Mouse (Mus musculus): ENCODE data around the gene Mt2. TPM values are rescaled to one million over a fixed set of nuclear protein-coding genes. Genes with fewer than 3 reads are reported as not detected.
"Not testable (repeated sequence)": the region's sequence is repeated elsewhere in the genome, so short reads cannot be mapped to it uniquely, and the experiment has no call there.

The Mt2 gene
- total and polyA plus RNA-seq, 2 experiments from 2014 or later = 83.0 to 87.5 TPM

- 77% methylated on average over 5 of the region's 5 CpGs for WGBS
- H3K27ac ChIP-seq (ENCODE audit: low read depth) = no peak overlapping the region
- H3K9ac ChIP-seq (replicated peaks; ENCODE audit: low read depth, low read length) = no peak overlapping the region
- H3K9me3 ChIP-seq (replicated peaks; ENCODE audit: control insufficient read depth, low read length) = no peaks in the 10 kb centered on the region
- TF ChIP-seq EP300 (IDR thresholded peaks at IDR 0.05; ENCODE audit: low read depth) (no peak), CTCF (IDR thresholded peaks at IDR 0.05; ENCODE audit: low read depth) (no peak)
- no peak overlapping the region for H3K4me2 ChIP-seq (ENCODE audit: low read depth, low read length)
- DNase-seq (ENCODE audit: low spot score) = no peak
- H3K4me1 ChIP-seq (ENCODE audit: control insufficient read depth, insufficient read depth) = no peaks in the 10 kb centered on the region
- no peaks in the 10 kb centered on the region for H3K36me3 ChIP-seq (replicated peaks; ENCODE audit: control insufficient read depth, insufficient read depth, low read length)
- H3K27me3 ChIP-seq (ENCODE audit: control insufficient read depth, insufficient read depth, low read length) = no peaks in the 10 kb centered on the region
- H3K4me3 ChIP-seq (ENCODE audit: low read depth, low read length) = no peak overlapping the region
- no peak for ATAC-seq (ENCODE audit: insufficient read depth, low read depth)
These were observed 40.4 kb upstream of the Mt2 start for GRCm38 (mm10) chr8:94132096-94132495.

DNA sequence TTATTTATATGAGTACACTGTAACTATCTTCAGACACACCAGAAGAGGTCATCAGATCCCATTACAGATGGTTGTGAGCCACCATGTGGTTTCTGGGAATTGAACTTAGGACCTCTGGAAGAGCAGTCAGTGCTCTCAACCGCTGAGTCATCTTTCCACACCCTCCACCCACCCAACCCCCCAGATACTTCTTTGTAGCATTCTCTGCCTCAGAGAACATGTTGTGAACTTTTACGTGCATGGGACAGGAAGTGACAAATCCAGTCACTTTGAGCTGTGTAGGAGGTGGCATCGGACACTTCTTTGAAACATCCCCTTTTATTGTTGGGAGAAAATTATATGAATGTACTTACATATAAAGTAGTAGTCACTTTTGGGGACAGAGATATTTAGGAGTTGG is 37.9 kb upstream of the Mt2 start:
- DNase-seq (ENCODE audit: low spot score); H3K36me3 ChIP-seq (replicated peaks; ENCODE audit: control insufficient read depth, insufficient read depth, low read length): not testable (repeated sequence)
- 51% methylated on average over 3 of the region's 3 CpGs for WGBS

GRCm38 (mm10) chr8:94135556-94135955 is 36.9 kb upstream of the Mt2 start:
- Histone ChIP-seq H3K36me3 (replicated peaks; ENCODE audit: control insufficient read depth, insufficient read depth, low read length) (no peaks in the 10 kb centered on the region), H3K4me1 (ENCODE audit: control insufficient read depth, insufficient read depth) (no peaks in the 10 kb centered on the region), H3K27ac (ENCODE audit: low read depth) (no peak overlapping the region), H3K4me2 (ENCODE audit: low read depth, low read length) (no peak overlapping the region), H3K9ac (replicated peaks; ENCODE audit: low read depth, low read length) (no peak overlapping the region), H3K9me3 (replicated peaks; ENCODE audit: control insufficient read depth, low read length) (no peaks in the 10 kb centered on the region), H3K4me3 (ENCODE audit: low read depth, low read length) (no peak overlapping the region), H3K27me3 (ENCODE audit: control insufficient read depth, insufficient read depth, low read length) (no peaks in the 10 kb centered on the region)
- 75% methylated on average over 6 of the region's 6 CpGs for WGBS
- ATAC-seq (ENCODE audit: insufficient read depth, low read depth) (no peak), DNase-seq (ENCODE audit: low spot score) (no peak)
- TF ChIP-seq EP300 (IDR thresholded peaks at IDR 0.05; ENCODE audit: low read depth) = no peak
- TF ChIP-seq CTCF (IDR thresholded peaks at IDR 0.05; ENCODE audit: low read depth) = no peak

More for the DNA sequence above, 37.9 kb upstream of the Mt2 start:
- not testable (repeated sequence) for H3K4me3 ChIP-seq (ENCODE audit: low read depth, low read length); ATAC-seq (ENCODE audit: insufficient read depth, low read depth); H3K27me3 ChIP-seq (ENCODE audit: control insufficient read depth, insufficient read depth, low read length); H3K27ac ChIP-seq (ENCODE audit: low read depth); H3K9me3 ChIP-seq (replicated peaks; ENCODE audit: control insufficient read depth, low read length); H3K4me1 ChIP-seq (ENCODE audit: control insufficient read depth, insufficient read depth); H3K9ac ChIP-seq (replicated peaks; ENCODE audit: low read depth, low read length); H3K4me2 ChIP-seq (ENCODE audit: low read depth, low read length)

DNA sequence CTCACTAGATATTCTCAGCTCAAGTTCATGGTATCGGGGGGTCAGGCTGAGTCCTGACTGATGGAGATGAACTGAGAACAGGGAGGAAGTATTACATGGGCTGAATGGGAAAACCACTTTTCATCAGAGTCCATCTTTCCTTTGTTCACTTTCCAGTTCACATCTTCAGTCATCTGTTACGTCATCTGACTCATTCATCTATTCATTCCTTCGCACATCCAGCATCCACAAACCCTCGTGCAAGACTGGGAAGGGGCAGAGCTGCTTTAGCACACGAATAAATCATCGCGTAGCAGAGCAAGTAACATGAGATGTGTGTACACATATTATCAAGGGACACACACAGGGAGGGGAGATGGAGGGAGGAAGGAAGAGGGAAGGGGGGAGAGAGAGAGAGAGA is 36.3 kb upstream of the Mt2 start:
- no peaks in the 10 kb centered on the region for H3K4me1 ChIP-seq (ENCODE audit: control insufficient read depth, insufficient read depth)
- ATAC-seq (ENCODE audit: insufficient read depth, low read depth) (no peak), DNase-seq (ENCODE audit: low spot score) (no peak)
- TF ChIP-seq EP300 (IDR thresholded peaks at IDR 0.05; ENCODE audit: low read depth) (no peak), CTCF (IDR thresholded peaks at IDR 0.05; ENCODE audit: low read depth) (no peak)
- H3K27me3 ChIP-seq (ENCODE audit: control insufficient read depth, insufficient read depth, low read length) = no peaks in the 10 kb centered on the region
- H3K36me3 ChIP-seq (replicated peaks; ENCODE audit: control insufficient read depth, insufficient read depth, low read length) = no peaks in the 10 kb centered on the region
- H3K9ac ChIP-seq (replicated peaks; ENCODE audit: low read depth, low read length) = no peak overlapping the region
- no peaks in the 10 kb centered on the region for H3K9me3 ChIP-seq (replicated peaks; ENCODE audit: control insufficient read depth, low read length)
- 83% methylated on average over 7 of the region's 7 CpGs for whole genome bisulfite sequencing
- H3K4me3 ChIP-seq (ENCODE audit: low read depth, low read length) = no peak overlapping the region
- no peak overlapping the region for H3K4me2 ChIP-seq (ENCODE audit: low read depth, low read length)
- H3K27ac ChIP-seq (ENCODE audit: low read depth) = no peak overlapping the region

- ATAC-seq (ENCODE audit: insufficient read depth, low read depth) (no peak), DNase-seq (ENCODE audit: low spot score) (no peak)
- 43% methylated on average over 6 of the region's 6 CpGs for WGBS
- no peaks in the 10 kb centered on the region for H3K36me3 ChIP-seq (replicated peaks; ENCODE audit: control insufficient read depth, insufficient read depth, low read length)
- no peak within 1 kb of the TSS for H3K27ac ChIP-seq (ENCODE audit: low read depth)
- no peaks in the 10 kb centered on the region for H3K9me3 ChIP-seq (replicated peaks; ENCODE audit: control insufficient read depth, low read length)
- no peak within 1 kb of the TSS for H3K4me2 ChIP-seq (ENCODE audit: low read depth, low read length)
- H3K9ac ChIP-seq (replicated peaks; ENCODE audit: low read depth, low read length) = no peak within 1 kb of the TSS
- TF ChIP-seq EP300 (IDR thresholded peaks at IDR 0.05; ENCODE audit: low read depth) = no peak
- no peak for TF ChIP-seq CTCF (IDR thresholded peaks at IDR 0.05; ENCODE audit: low read depth)
- H3K4me1 ChIP-seq (ENCODE audit: control insufficient read depth, insufficient read depth) = no peaks in the 10 kb centered on the region
- no peaks in the 10 kb centered on the region for H3K27me3 ChIP-seq (ENCODE audit: control insufficient read depth, insufficient read depth, low read length)
- H3K4me3 ChIP-seq (ENCODE audit: low read depth, low read length) = no peak within 1 kb of the TSS
These were observed 35.5 kb upstream of the Mt2 start, which contains the start of gene Mt4 for GRCm38 (mm10) chr8:94136933-94137332. Mt4 (plus strand) TSS chr8:94137197.

DNA sequence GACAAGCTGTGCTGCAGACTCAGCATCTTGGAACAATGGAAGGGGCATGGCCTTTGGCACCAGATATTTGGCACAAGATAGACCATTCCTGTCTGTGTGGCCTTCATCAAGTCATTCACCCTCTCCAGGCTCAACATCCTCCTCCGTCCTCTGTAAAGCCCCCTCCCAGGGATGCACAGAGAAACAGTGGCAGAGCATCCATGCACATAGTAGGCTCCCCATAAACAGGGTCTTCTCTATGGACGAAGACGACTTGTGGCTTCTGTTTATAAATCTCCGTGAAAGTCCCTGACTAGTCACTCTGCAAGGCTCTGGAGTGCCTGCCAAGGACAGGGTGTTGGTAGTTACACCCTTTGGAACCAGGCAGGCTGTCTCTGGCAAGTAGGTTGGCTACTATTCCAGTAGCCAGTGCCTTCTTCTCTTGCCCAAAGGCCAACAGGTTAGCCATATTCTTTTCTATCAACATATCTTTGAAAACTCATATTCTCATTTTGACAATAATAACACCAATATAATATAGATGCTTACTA is 32.1 kb upstream of the Mt2 start:
- Histone ChIP-seq H3K4me1 (ENCODE audit: control insufficient read depth, insufficient read depth) (no peaks in the 10 kb centered on the region), H3K4me3 (ENCODE audit: low read depth, low read length) (no peak overlapping the region), H3K36me3 (replicated peaks; ENCODE audit: control insufficient read depth, insufficient read depth, low read length) (no peaks in the 10 kb centered on the region), H3K9ac (replicated peaks; ENCODE audit: low read depth, low read length) (no peak overlapping the region), H3K27ac (ENCODE audit: low read depth) (no peak overlapping the region), H3K27me3 (ENCODE audit: control insufficient read depth, insufficient read depth, low read length) (no peaks in the 10 kb centered on the region), H3K4me2 (ENCODE audit: low read depth, low read length) (no peak overlapping the region), H3K9me3 (replicated peaks; ENCODE audit: control insufficient read depth, low read length) (no peaks in the 10 kb centered on the region)
- no peak for TF ChIP-seq EP300 (IDR thresholded peaks at IDR 0.05; ENCODE audit: low read depth)
- ATAC-seq (ENCODE audit: insufficient read depth, low read depth) (no peak), DNase-seq (ENCODE audit: low spot score) (no peak)
- WGBS = 77% methylated on average over 4 of the region's 4 CpGs

Data from heart, postnatal 0 days (tissue).